Mouse (Mus musculus) adrenal gland, postnatal 0 days (tissue): ENCODE data around the gene Gm9117. TPM values are rescaled to one million over a fixed set of nuclear protein-coding genes. Genes with fewer than 3 reads are reported as not detected.

Experiments
- polyA plus RNA-seq: library from polyadenylated mRNA; unstranded; fragments of >200 nt; fragmentation: Nextera tagmentation; extraction: Ambion mirVana; gene quantifications from 2 replicates; pipeline ENCODE4 v1.2.1, GENCODE M21; 2015

The Gm9117 gene
- not detected in 2 replicates for polyA plus RNA-seq

GRCm38 (mm10) chr3:93943443-93943842 is at the start of gene Gm9117:
Gm9117 (minus strand) TSS chr3:93943543.

GRCm38 (mm10) chr3:93961214-93961613 is 17.9 kb upstream of the Gm9117 start, which contains the start of gene Tdpoz5:
Tdpoz5 (minus strand) TSS chr3:93961314.

Other genes starting within 250 kb of the Gm9117 start
- not detected in 2 replicates for gene Gm5773, start 170.5 kb downstream of the Gm9117 start, polyA plus RNA-seq
- gene Tdpoz4, start 147.1 kb downstream of the Gm9117 start, polyA plus RNA-seq: not detected in 2 replicates
- gene Tdpoz3, start 117.5 kb downstream of the Gm9117 start, polyA plus RNA-seq: not detected in 2 replicates
- gene Tdpoz5, start 17.8 kb upstream of the Gm9117 start, polyA plus RNA-seq: not detected in 2 replicates
- gene Gm9125, start 111.3 kb upstream of the Gm9117 start, polyA plus RNA-seq: not detected in 2 replicates
- not detected in 2 replicates for gene Gm10697, start 129.1 kb upstream of the Gm9117 start, polyA plus RNA-seq
- not detected in 2 replicates for gene Gm10696, start 234.7 kb upstream of the Gm9117 start, polyA plus RNA-seq